Mouse (Mus musculus): ENCODE measurements around the gene Tubb1. TPM values are rescaled to one million over a fixed set of nuclear protein-coding genes. Genes with fewer than 3 reads are reported as not detected.
A peak's percentile ranks its signal among the peaks of the same experiment; 100 is the strongest.

The Tubb1 gene
- polyA plus RNA-seq, 1 experiment from 2014 or later, result 4.3 TPM

DNA sequence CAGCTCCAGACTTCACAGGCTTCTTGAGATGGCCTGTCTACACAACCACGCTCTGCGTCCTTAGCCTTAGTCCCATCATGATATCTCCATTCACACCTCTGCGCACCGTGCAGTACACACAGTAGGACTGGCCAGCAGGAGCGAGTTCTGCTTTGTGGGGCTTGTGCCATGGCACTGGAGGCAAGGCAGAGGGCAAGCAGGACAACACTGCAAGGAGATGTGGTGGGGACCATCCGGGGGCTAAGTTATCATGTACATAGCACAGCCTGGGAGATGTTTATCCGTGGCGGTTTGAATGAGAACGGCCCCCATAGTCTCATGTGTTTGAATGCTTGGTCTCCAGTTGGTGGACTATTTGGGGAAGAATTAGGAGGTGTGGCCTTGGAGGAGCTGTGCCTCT is 15.6 kb upstream of the Tubb1 start:
- H3K9ac ChIP-seq (replicated peaks), result no peak overlapping the region
- WGBS, result 96% methylated on average over 9 of the region's 9 CpGs

DNA sequence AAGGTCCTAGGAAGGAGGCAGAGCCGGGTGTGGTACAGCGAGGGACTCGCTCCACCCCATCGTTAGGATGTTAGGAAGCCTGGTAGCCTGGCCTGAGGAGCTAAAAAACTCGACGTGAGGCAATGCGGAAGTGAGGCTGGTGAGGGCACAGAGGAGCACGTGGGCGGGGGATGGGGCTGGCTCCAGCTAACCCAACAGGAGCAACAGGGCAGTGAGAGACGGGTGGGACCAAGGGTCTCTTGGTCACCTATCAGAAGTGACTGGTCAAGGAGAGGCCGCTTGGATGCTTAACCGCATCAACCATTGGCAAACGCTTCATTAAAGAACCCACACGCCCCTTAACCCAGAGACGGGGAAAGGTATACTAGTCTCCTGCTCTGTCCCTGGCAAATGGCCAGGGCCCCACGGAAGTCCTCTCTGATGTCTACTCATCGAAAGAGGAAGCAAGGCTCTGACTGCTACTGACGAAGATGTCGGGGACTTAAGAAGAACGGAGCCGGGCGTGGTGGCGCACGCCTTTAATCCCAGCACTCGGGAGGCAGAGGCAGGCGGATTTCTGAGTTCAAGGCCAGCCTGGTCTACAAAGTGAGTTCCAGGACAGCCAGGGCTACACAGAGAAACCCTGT is 14.3 kb upstream of the Tubb1 start:
- Histone ChIP-seq H3K9me3 (no peaks in the 10 kb centered on the region), H3K4me3 (replicated peaks) (no peak overlapping the region), H3K27ac (no peak overlapping the region), H3K4me2 (no peak overlapping the region), H3K4me1 (replicated peaks) (peaks cover 22% of the 10 kb centered on the region), H3K27me3 (no peaks in the 10 kb centered on the region), H3K36me3 (peaks cover 47% of the 10 kb centered on the region), H3K9ac (replicated peaks) (no peak overlapping the region)
- WGBS, result 87% methylated on average over 26 of the region's 26 CpGs
- ATAC-seq (ENCODE audit: insufficient number of reproducible peaks, insufficient read depth, low FRiP score, low TSS enrichment, low read depth), result no peak

More for the DNA sequence above, 15.6 kb upstream of the Tubb1 start:
- no peak overlapping the region for H3K4me3 ChIP-seq (replicated peaks)
- no peaks in the 10 kb centered on the region for H3K9me3 ChIP-seq
- peaks cover 22% of the 10 kb centered on the region for H3K4me1 ChIP-seq (replicated peaks)
- no peaks in the 10 kb centered on the region for H3K27me3 ChIP-seq
- H3K4me2 ChIP-seq, result no peak overlapping the region
- peaks cover 59% of the 10 kb centered on the region for H3K36me3 ChIP-seq
- no peak overlapping the region for H3K27ac ChIP-seq
- ATAC-seq (ENCODE audit: insufficient number of reproducible peaks, insufficient read depth, low FRiP score, low TSS enrichment, low read depth), result no peak

DNA sequence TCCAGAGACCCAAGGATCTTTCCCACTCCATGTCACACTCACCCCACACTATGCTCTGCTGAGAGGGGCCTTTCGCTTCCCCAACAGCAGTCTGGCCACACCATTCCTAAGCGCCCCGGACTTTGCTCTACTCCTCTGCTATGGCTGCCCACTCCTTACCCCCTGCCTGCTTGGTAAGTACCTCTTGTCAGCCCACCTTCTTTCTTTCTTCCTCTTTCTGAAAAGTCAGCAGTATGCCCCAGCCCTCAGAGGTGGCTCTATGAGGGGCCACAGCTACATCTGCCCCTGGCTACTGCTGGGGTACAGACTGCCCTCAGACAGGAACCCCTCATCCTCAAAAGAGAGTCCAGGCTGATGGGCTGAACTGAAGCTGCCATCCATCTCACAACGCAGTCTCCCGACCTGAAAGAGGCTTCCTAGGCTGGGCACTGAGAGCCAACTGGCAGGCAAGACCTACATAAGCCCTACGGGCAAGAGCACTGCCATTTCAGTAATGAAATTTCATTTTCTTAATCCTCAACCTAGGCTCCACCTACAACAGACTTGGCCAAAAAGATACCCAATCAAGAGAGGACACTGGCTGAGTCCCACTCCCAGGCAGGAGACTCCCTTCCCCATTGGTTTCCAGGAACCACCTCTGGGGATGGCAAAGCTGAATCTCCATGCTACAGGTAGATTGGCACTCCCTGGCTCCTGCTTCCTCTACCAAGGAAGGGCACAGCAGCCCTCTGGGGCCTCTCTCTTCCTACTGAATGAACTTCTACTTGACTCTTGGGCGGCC is 13.4 kb upstream of the Tubb1 start:
- H3K36me3 ChIP-seq, result peaks cover 41% of the 10 kb centered on the region
- no peak overlapping the region for H3K27ac ChIP-seq
- no peaks in the 10 kb centered on the region for H3K9me3 ChIP-seq
- no peak overlapping the region for H3K4me3 ChIP-seq (replicated peaks)
- H3K4me2 ChIP-seq, result peak overlapping the region; percentile 75
- no peaks in the 10 kb centered on the region for H3K27me3 ChIP-seq
- WGBS, result 96% methylated on average over 7 of the region's 7 CpGs
- ATAC-seq (ENCODE audit: insufficient number of reproducible peaks, insufficient read depth, low FRiP score, low TSS enrichment, low read depth), result no peak
- peaks cover 22% of the 10 kb centered on the region for H3K4me1 ChIP-seq (replicated peaks)
- H3K9ac ChIP-seq (replicated peaks), result no peak overlapping the region

DNA sequence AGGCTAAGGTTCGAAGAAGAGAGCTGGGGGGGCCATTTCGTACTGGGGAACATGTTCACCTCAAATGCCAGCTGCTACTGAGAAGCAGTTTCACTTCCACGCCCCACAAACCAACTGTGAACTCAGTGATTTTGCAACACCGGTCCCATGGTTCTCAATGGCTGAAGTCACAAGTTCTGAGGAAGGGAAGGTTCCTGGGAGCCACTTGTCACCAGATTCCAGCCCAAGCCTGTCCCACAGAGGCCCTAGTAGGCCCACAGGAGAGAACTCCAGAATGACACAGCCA is 12.9 kb upstream of the Tubb1 start:
- Histone ChIP-seq H3K36me3 (peaks cover 37% of the 10 kb centered on the region), H3K27me3 (no peaks in the 10 kb centered on the region), H3K27ac (no peak overlapping the region), H3K4me2 (peak overlapping the region; percentile 75), H3K4me1 (replicated peaks) (peaks cover 25% of the 10 kb centered on the region), H3K9ac (replicated peaks) (no peak overlapping the region), H3K4me3 (replicated peaks) (no peak overlapping the region), H3K9me3 (no peaks in the 10 kb centered on the region)
- 98% methylated on average over 4 of the region's 4 CpGs for WGBS
- no peak for ATAC-seq (ENCODE audit: insufficient number of reproducible peaks, insufficient read depth, low FRiP score, low TSS enrichment, low read depth)

DNA sequence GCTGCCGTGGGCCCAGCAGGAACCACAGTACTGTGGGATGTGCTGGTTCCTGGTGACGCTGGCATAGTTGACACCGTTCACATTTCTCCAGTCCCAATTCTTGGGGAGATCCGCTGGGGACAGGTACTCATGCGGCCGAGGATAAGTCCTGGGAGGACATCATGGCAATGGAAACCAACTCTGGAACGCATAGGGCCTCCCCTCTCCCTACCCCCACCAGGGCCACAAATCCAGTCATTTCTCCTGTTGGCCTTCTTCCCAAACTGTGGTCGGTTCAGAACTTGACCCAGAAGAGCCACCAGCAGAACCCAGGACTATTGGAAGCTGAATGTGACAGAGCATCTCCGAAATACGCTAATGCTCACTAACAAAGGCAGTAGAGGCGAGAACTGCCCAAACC is 12.3 kb upstream of the Tubb1 start:
- no peaks in the 10 kb centered on the region for H3K27me3 ChIP-seq
- H3K4me1 ChIP-seq (replicated peaks), result peaks cover 26% of the 10 kb centered on the region
- peak overlapping the region; percentile 59 for H3K4me3 ChIP-seq (replicated peaks)
- peak overlapping the region; percentile 75 for H3K4me2 ChIP-seq
- peaks cover 33% of the 10 kb centered on the region for H3K36me3 ChIP-seq
- peak overlapping the region; percentile 70 for H3K9ac ChIP-seq (replicated peaks)
- H3K27ac ChIP-seq, result no peak overlapping the region
- 74% methylated on average over 11 of the region's 11 CpGs for WGBS
- no peaks in the 10 kb centered on the region for H3K9me3 ChIP-seq
- no peak for ATAC-seq (ENCODE audit: insufficient number of reproducible peaks, insufficient read depth, low FRiP score, low TSS enrichment, low read depth)

DNA sequence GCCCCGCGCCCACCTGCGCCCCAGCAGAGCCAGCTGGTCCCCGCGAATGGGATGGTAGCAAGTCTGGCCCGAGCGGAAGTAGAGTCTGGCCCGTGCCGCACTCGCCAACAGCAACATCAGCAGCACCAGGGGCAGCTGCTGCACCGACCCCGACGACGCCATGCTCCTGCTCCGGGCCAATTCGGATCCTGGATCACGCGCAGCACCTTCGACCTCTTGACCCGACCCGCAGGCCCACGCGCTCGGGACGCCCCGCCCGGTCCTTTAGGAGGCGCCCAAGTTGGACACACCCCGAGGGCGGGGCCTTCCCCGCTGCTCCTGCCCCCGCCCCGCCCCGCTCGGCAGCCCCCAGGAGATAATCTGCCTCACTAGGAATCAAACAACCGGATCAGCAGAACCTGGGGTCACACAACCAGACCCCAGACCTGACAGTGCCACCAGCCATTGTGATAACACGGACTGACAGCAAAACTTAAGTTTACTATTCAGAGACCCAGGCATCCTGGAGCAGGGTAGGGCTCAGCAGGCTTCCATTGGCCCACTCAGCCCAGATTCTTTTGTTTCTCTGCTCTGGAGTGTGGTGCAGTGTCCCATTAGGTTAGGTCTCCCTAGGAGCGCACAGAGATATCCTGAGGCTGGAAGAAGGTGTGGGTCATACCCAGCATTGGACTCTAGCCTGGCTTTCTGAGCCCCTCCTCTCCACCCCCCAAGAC is 11.6 kb upstream of the Tubb1 start, which contains the start of gene Ctsz:
TSS of gene Ctsz (minus strand) at position 303 of the 713 bp plus-strand sequence.
- Histone ChIP-seq H3K9ac (replicated peaks) (peak within 1 kb of the TSS; percentile 70), H3K4me2 (peak within 1 kb of the TSS; percentile 75), H3K9me3 (no peaks in the 10 kb centered on the region), H3K4me1 (replicated peaks) (peaks cover 26% of the 10 kb centered on the region), H3K27me3 (no peaks in the 10 kb centered on the region), H3K27ac (0 out of 2 replicates have a peak within 1 kb of the TSS, but pooled peaks have one; percentile 23), H3K4me3 (replicated peaks) (peak within 1 kb of the TSS; percentile 59), H3K36me3 (peaks cover 26% of the 10 kb centered on the region)
- ATAC-seq (ENCODE audit: insufficient number of reproducible peaks, insufficient read depth, low FRiP score, low TSS enrichment, low read depth), result peak; percentile 75
- WGBS, result 1% methylated on average over 38 of the region's 38 CpGs

DNA sequence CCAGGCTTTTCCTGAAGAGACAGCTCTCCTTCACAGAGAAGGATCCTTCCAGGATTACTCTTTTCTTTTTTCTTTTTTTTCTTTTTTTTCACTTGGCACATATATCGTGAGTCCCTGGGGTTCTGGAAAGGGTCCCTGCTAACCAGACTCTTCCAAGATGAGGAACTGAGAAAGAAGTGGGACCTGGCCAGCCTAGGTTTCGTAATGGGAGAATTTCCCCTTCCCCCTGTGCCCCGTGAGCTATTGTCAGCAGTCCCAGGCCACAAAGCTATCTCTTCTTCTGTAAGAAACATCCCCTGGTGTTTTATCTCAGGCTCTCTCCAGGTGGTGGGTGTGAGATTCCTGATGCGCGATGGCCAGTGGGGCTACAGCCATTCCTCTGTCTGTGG is 11.1 kb upstream of the Tubb1 start:
- no peaks in the 10 kb centered on the region for H3K9me3 ChIP-seq
- peak overlapping the region; percentile 75 for H3K4me2 ChIP-seq
- no peak overlapping the region for H3K4me3 ChIP-seq (replicated peaks)
- H3K36me3 ChIP-seq, result peaks cover 23% of the 10 kb centered on the region
- no peak overlapping the region for H3K9ac ChIP-seq (replicated peaks)
- WGBS, result 62% methylated on average over 5 of the region's 5 CpGs
- H3K27ac ChIP-seq, result no peak overlapping the region
- H3K4me1 ChIP-seq (replicated peaks), result peaks cover 26% of the 10 kb centered on the region
- H3K27me3 ChIP-seq, result no peaks in the 10 kb centered on the region
- ATAC-seq (ENCODE audit: insufficient number of reproducible peaks, insufficient read depth, low FRiP score, low TSS enrichment, low read depth), result no peak

DNA sequence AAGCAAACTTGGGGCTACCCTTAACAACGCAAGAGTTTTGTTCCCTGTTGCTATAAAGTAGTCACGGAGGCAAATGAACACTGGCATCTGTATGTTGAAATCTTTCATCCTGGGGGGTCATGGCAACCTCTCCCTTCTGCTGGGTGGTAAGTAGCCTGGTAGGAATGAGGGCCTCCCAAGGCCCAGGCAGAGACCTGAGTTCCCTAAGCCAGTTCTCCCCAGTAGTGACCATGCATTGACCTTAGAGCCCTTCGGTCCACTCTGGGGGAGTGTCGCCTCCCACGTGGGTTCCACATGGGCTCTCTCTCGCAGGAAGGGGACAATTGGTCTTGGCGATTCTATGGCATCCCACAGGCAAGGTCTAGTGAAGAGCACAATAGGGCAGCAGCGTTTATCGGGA is 10.5 kb upstream of the Tubb1 start:
- Histone ChIP-seq H3K36me3 (peaks cover 18% of the 10 kb centered on the region), H3K9me3 (no peaks in the 10 kb centered on the region), H3K4me1 (replicated peaks) (peaks cover 26% of the 10 kb centered on the region), H3K27ac (no peak overlapping the region), H3K4me3 (replicated peaks) (no peak overlapping the region), H3K27me3 (no peaks in the 10 kb centered on the region), H3K4me2 (no peak overlapping the region), H3K9ac (replicated peaks) (no peak overlapping the region)
- ATAC-seq (ENCODE audit: insufficient number of reproducible peaks, insufficient read depth, low FRiP score, low TSS enrichment, low read depth), result no peak
- WGBS, result 82% methylated on average over 9 of the region's 9 CpGs

DNA sequence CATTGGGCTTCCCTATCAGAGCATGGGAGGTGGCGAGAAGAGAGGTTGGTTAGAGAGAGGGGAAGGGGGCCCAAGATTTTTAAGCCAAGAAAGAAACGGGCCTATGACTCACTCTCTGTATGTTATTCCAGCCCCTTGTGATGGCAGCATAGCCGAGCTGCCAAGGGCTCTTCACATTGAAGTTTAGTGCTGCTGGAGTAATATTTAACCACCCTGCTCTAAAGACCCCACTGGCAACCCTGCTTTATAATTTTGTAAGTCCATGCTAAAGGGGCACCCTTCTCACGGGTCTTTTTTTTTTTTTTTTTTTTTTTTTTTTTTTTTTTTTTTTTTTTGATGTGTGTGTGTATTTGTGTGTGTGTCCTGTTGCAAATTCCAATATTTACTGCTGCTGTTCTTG is 8.6 kb upstream of the Tubb1 start:
- no peaks in the 10 kb centered on the region for H3K9me3 ChIP-seq
- 80% methylated on average over 4 of the region's 4 CpGs for WGBS
- ATAC-seq (ENCODE audit: insufficient number of reproducible peaks, insufficient read depth, low FRiP score, low TSS enrichment, low read depth), result no peak

DNA sequence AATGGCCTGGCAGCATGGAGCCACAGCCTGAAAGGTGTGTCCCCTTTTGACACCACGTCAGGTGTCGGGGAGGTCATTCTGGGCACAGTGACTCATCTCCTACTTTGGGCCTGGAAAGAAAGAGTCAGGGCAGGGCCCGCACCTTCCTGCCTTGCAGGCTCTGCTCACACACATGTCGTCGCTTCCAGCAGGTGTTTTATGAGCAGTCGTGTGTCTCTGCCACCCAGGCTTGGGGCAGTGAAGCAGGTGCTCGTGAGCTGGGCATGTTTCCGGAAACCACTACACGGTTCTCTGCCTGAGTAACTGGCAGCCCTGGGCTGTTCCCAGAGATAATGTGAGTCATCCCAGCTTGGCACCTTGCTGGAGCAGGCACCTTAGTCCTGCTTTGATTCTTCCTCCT is 8.0 kb upstream of the Tubb1 start:
- ATAC-seq (ENCODE audit: insufficient number of reproducible peaks, insufficient read depth, low FRiP score, low TSS enrichment, low read depth), result no peak
- WGBS, result 59% methylated on average over 9 of the region's 9 CpGs
- Histone ChIP-seq H3K27me3 (no peaks in the 10 kb centered on the region), H3K4me3 (replicated peaks) (no peak overlapping the region), H3K4me2 (no peak overlapping the region), H3K27ac (no peak overlapping the region), H3K36me3 (no peaks in the 10 kb centered on the region), H3K9ac (replicated peaks) (no peak overlapping the region), H3K9me3 (no peaks in the 10 kb centered on the region), H3K4me1 (replicated peaks) (peaks cover 32% of the 10 kb centered on the region)

More for the DNA sequence above, 8.6 kb upstream of the Tubb1 start:
- no peaks in the 10 kb centered on the region for H3K27me3 ChIP-seq
- H3K4me2 ChIP-seq, result no peak overlapping the region
- peaks cover 3% of the 10 kb centered on the region; the same call in 1 of the 2 replicates for H3K36me3 ChIP-seq
- peaks cover 33% of the 10 kb centered on the region for H3K4me1 ChIP-seq (replicated peaks)
- H3K9ac ChIP-seq (replicated peaks), result no peak overlapping the region
- no peak overlapping the region for H3K27ac ChIP-seq
- H3K4me3 ChIP-seq (replicated peaks), result no peak overlapping the region

DNA sequence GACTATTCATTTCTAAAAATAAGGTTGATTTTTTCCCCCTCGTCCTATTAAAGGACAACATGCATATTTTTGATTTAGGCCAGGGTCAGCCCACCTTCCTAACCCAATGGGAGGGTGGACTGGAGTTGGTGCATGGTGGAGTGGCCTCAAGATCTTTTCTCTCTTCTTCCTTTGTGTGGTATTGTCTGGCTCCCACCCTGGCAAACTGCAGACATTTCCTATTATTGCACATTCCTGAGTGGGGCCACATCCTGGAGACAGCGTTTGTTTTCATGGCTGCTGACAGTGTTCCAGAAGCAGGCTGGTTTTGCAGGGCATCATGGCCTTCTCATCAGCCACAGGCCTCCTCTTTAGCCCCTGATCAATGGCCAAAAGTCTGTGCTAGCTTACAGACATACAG is 7.4 kb upstream of the Tubb1 start:
- peaks cover 26% of the 10 kb centered on the region for H3K4me1 ChIP-seq (replicated peaks)
- no peak overlapping the region for H3K4me2 ChIP-seq
- no peaks in the 10 kb centered on the region for H3K9me3 ChIP-seq
- H3K36me3 ChIP-seq, result no peaks in the 10 kb centered on the region
- no peak overlapping the region for H3K9ac ChIP-seq (replicated peaks)
- no peak for ATAC-seq (ENCODE audit: insufficient number of reproducible peaks, insufficient read depth, low FRiP score, low TSS enrichment, low read depth)
- H3K4me3 ChIP-seq (replicated peaks), result no peak overlapping the region
- 71% methylated on average over 2 of the region's 2 CpGs for WGBS
- H3K27ac ChIP-seq, result no peak overlapping the region
- H3K27me3 ChIP-seq, result no peaks in the 10 kb centered on the region
